Mouse (Mus musculus): ENCODE data around the gene Acly.
"Not testable (repeated sequence)": the region's sequence is repeated elsewhere in the genome, so short reads cannot be mapped to it uniquely, and the experiment has no call there.

The Acly gene

GRCm38 (mm10) chr11:100545746-100546085 is 17.9 kb upstream of the Acly start:
- no peak for DNase-seq (ENCODE audit: low spot score in 2 of 2)

- peak; percentile 52 to 59 for DNase-seq (ENCODE audit: low spot score in 2 of 2)
Measured at GRCm38 (mm10) chr11:100544832-100545745, 17.3 kb upstream of the Acly start, which contains the start of gene Ttc25. Gene Ttc25 (plus strand): TSS chr11:100545607.

GRCm38 (mm10) chr11:100541577-100541976 is 13.8 kb upstream of the Acly start:
- DNase-seq (ENCODE audit: low spot score in 2 of 2), result no peak

- no peak for DNase-seq (ENCODE audit: low spot score in 2 of 2)
Measured at GRCm38 (mm10) chr11:100540966-100541365, 13.2 kb upstream of the Acly start.

GRCm38 (mm10) chr11:100536466-100536865 is 8.7 kb upstream of the Acly start:
- DNase-seq (ENCODE audit: low spot score in 2 of 2), result no peak

GRCm38 (mm10) chr11:100535996-100536395 is 8.2 kb upstream of the Acly start:
- DNase-seq (ENCODE audit: low spot score in 2 of 2), result no peak

- DNase-seq (ENCODE audit: low spot score in 2 of 2), result not testable (repeated sequence)
Measured at GRCm38 (mm10) chr11:100534821-100535220, 7.0 kb upstream of the Acly start.

GRCm38 (mm10) chr11:100534411-100534810 is 6.6 kb upstream of the Acly start:
- DNase-seq (ENCODE audit: low spot score in 2 of 2), result not testable (repeated sequence)

- no peak for DNase-seq (ENCODE audit: low spot score in 2 of 2)
Measured at GRCm38 (mm10) chr11:100533871-100534270, 6.1 kb upstream of the Acly start.

GRCm38 (mm10) chr11:100528375-100529165 is 770 bp upstream of the Acly start:
- DNase-seq (ENCODE audit: low spot score in 2 of 2), result no peak

- peak; percentile 24 to 28 for DNase-seq (ENCODE audit: low spot score in 2 of 2)
Measured at GRCm38 (mm10) chr11:100527066-100527457, 738 bp downstream of the Acly start.

GRCm38 (mm10) chr11:100526052-100526816 is 1.6 kb downstream of the Acly start:
- DNase-seq (ENCODE audit: low spot score in 2 of 2), result no peak

- DNase-seq (ENCODE audit: low spot score in 2 of 2), result no peak
Measured at GRCm38 (mm10) chr11:100524987-100525630, 2.7 kb downstream of the Acly start.

- no peak for DNase-seq (ENCODE audit: low spot score in 2 of 2)
Measured at GRCm38 (mm10) chr11:100524358-100524757, 3.4 kb downstream of the Acly start.

GRCm38 (mm10) chr11:100520838-100521237 is 7.0 kb downstream of the Acly start:
- DNase-seq (ENCODE audit: low spot score in 2 of 2), result no peak

- DNase-seq (ENCODE audit: low spot score in 2 of 2), result no peak
Measured at GRCm38 (mm10) chr11:100519188-100519587, 8.6 kb downstream of the Acly start.

GRCm38 (mm10) chr11:100518188-100518591 is 9.6 kb downstream of the Acly start:
- no peak for DNase-seq (ENCODE audit: low spot score in 2 of 2)

GRCm38 (mm10) chr11:100516291-100516690 is 11.5 kb downstream of the Acly start:
- no peak for DNase-seq (ENCODE audit: low spot score in 2 of 2)

GRCm38 (mm10) chr11:100515789-100516188 is 12.0 kb downstream of the Acly start:
- no peak for DNase-seq (ENCODE audit: low spot score in 2 of 2)

GRCm38 (mm10) chr11:100515061-100515460 is 12.7 kb downstream of the Acly start:
- DNase-seq (ENCODE audit: low spot score in 2 of 2), result no peak

- no peak for DNase-seq (ENCODE audit: low spot score in 2 of 2)
Measured at GRCm38 (mm10) chr11:100513716-100514115, 14.1 kb downstream of the Acly start.
